Mouse (Mus musculus) lung, postnatal 25 days (tissue): ENCODE measurements around the gene Adam10.

Source experiments
- DNase-seq: peaks from one replicate; pipeline ENCODE4 v3.0.0; 2022; ENCODE audit warnings: low spot score

The Adam10 gene

GRCm38 (mm10) chr9:70673656-70674055 is 5.1 kb upstream of the Adam10 start:
- no peak for DNase-seq

GRCm38 (mm10) chr9:70675117-70675516 is 3.7 kb upstream of the Adam10 start:
- DNase-seq = no peak

- DNase-seq = no peak
Measured at GRCm38 (mm10) chr9:70675961-70676360, 2.8 kb upstream of the Adam10 start.

GRCm38 (mm10) chr9:70679132-70680091 is 615 bp downstream of the Adam10 start:
- DNase-seq = peak; percentile 26

GRCm38 (mm10) chr9:70682202-70682601 is 3.4 kb downstream of the Adam10 start:
- no peak for DNase-seq

GRCm38 (mm10) chr9:70688301-70688968 is 9.6 kb downstream of the Adam10 start:
- no peak for DNase-seq

GRCm38 (mm10) chr9:70689926-70690325 is 11.1 kb downstream of the Adam10 start:
- no peak for DNase-seq

- no peak for DNase-seq
Measured at GRCm38 (mm10) chr9:70690579-70690978, 11.8 kb downstream of the Adam10 start.

GRCm38 (mm10) chr9:70691772-70692693 is 13.2 kb downstream of the Adam10 start:
- DNase-seq = no peak

GRCm38 (mm10) chr9:70695723-70696122 is 16.9 kb downstream of the Adam10 start:
- no peak for DNase-seq

GRCm38 (mm10) chr9:70698090-70698489 is 19.3 kb downstream of the Adam10 start:
- DNase-seq = no peak

- DNase-seq = no peak
Measured at GRCm38 (mm10) chr9:70703597-70704203, 24.9 kb downstream of the Adam10 start.

GRCm38 (mm10) chr9:70706444-70706843 is 27.6 kb downstream of the Adam10 start:
- DNase-seq = no peak

GRCm38 (mm10) chr9:70729544-70729943 is 50.7 kb downstream of the Adam10 start:
- no peak for DNase-seq

GRCm38 (mm10) chr9:70731079-70731478 is 52.3 kb downstream of the Adam10 start:
- DNase-seq = no peak

GRCm38 (mm10) chr9:70733208-70733607 is 54.4 kb downstream of the Adam10 start:
- DNase-seq = no peak

GRCm38 (mm10) chr9:70739998-70740397 is 61.2 kb downstream of the Adam10 start:
- no peak for DNase-seq

GRCm38 (mm10) chr9:70751504-70752222 is 72.9 kb downstream of the Adam10 start:
- no peak for DNase-seq

GRCm38 (mm10) chr9:70760974-70761373 is 82.2 kb downstream of the Adam10 start:
- peak; percentile 22 for DNase-seq

GRCm38 (mm10) chr9:70775517-70775916 is 96.7 kb downstream of the Adam10 start:
- DNase-seq = no peak

- DNase-seq = no peak
Measured at GRCm38 (mm10) chr9:70782191-70782590, 103.4 kb downstream of the Adam10 start.
